Mouse (Mus musculus) midbrain, embryonic 15.5 days (tissue): ENCODE data around the gene Hnrnpll. TPM values are rescaled to one million over a fixed set of nuclear protein-coding genes. Genes with fewer than 3 reads are reported as not detected.
"Not testable (repeated sequence)": the region's sequence is repeated elsewhere in the genome, so short reads cannot be mapped to it uniquely, and the experiment has no call there.

Source experiments
- ATAC-seq: fragments of 200-750 bp; cut with Nextera tagmentation; replicated peaks from 2 replicates; pipeline ENCODE4 v1.8.0; 2017; ENCODE audit warnings: moderate TSS enrichment
- H3K27ac ChIP-seq: fragments of 300-500 bp; sonication (generic); 2 replicates; pipeline ENCODE4 v1.5.1; 2015; ENCODE audit warnings: mild to moderate bottlenecking, inconsistent platforms
- H3K27me3 ChIP-seq: fragments of 300-500 bp; sonication (generic); replicated peaks from 2 replicates; pipeline ENCODE4 v1.6.1; 2015; ENCODE audit warnings: inconsistent platforms
- H3K36me3 ChIP-seq: fragments of 300-500 bp; sonication (generic); replicated peaks from 2 replicates; pipeline ENCODE4 v1.6.1; 2015; ENCODE audit warnings: inconsistent platforms
- H3K4me1 ChIP-seq: fragments of 300-500 bp; sonication (generic); 2 replicates; pipeline ENCODE4 v1.6.1; 2015; ENCODE audit warnings: inconsistent platforms
- H3K4me2 ChIP-seq: fragments of 300-500 bp; sonication (generic); 2 replicates; pipeline ENCODE4 v1.6.1; 2015; ENCODE audit warnings: inconsistent platforms, mild to moderate bottlenecking, moderate library complexity
- H3K4me3 ChIP-seq: fragments of 300-500 bp; sonication (generic); 2 replicates; pipeline ENCODE4 v1.5.1; 2015; ENCODE audit warnings: mild to moderate bottlenecking, inconsistent platforms
- H3K9ac ChIP-seq: fragments of 300-500 bp; sonication (generic); 2 replicates; pipeline ENCODE4 v1.6.1; 2015; ENCODE audit warnings: mild to moderate bottlenecking, inconsistent platforms
- H3K9me3 ChIP-seq: fragments of 300-500 bp; sonication (generic); 2 replicates; pipeline ENCODE4 v1.6.1; 2016; ENCODE audit warnings: inconsistent platforms
- WGBS: fragments of 180-500 bp; shearing (Covaris S2); methylation state at CpG from one replicate; pipeline ENCODE4 v1.1.7; 2015; ENCODE audit warnings: mixed read lengths; 5-methylcytosine and 5-hydroxymethylcytosine counted together
- polyA plus RNA-seq: library from polyadenylated mRNA; unstranded; fragments of >200 nt; fragmentation: Nextera tagmentation; extraction: Ambion mirVana; gene quantifications from 2 replicates; pipeline ENCODE4 v1.2.1, GENCODE M21; 2015

Hnrnpll gene
- polyA plus RNA-seq, 1 experiment from 2014 or later = 63.7 TPM

DNA sequence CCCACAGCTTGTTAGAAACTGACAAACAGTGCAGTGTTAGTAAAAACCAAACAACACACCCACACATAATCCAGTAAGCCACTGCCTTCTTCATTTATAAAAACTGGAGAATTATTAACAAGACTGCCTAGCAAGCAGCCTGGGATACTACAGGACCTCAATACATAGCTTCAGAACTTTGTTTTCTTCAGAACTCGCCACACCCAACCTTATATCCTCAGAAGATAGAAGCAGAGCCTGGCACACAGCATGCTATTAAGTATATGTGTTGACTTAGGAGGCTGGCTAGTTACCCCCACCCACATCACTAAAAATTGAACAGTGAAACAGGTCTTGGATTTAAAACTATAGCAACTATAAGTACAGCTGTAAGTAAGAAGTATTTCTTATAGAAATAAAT lies 10.5 kb downstream of the Hnrnpll start:
- Histone ChIP-seq H3K36me3 (peaks cover 18% of the 10 kb centered on the region; the same call in 1 of the 2 replicates), H3K4me2 (no peak overlapping the region), H3K9ac (no peak overlapping the region), H3K27me3 (no peaks in the 10 kb centered on the region), H3K4me1 (no peaks in the 10 kb centered on the region), H3K9me3 (no peaks in the 10 kb centered on the region), H3K27ac (no peak overlapping the region), H3K4me3 (no peak overlapping the region)
- WGBS = 91% methylated on average over 1 of the region's 1 CpGs
- ATAC-seq = no peak

DNA sequence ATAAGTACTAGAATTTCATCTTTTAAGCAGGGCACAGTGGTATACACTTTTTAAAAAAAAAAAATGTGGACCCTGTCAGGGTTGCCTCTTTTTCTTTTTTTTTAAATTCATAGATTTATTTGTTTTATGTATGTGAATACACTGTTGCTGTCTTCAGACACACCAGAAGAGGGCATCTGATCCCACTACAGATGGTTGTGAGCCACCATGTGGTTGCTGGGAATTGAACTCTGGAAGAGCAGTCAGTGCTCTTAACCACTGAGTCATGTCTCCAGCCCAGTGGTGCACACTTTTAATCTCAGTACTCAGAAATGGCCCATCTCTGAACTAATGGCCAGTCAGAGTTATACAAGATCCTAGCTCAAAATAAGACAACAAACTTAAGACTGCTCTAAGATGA lies 12.8 kb downstream of the Hnrnpll start:
- H3K9me3 ChIP-seq, ATAC-seq, H3K27ac ChIP-seq, H3K4me3 ChIP-seq, H3K9ac ChIP-seq, H3K4me2 ChIP-seq, H3K27me3 ChIP-seq, H3K4me1 ChIP-seq: not testable (repeated sequence)
- peaks cover 19% of the 10 kb centered on the region for H3K36me3 ChIP-seq

DNA sequence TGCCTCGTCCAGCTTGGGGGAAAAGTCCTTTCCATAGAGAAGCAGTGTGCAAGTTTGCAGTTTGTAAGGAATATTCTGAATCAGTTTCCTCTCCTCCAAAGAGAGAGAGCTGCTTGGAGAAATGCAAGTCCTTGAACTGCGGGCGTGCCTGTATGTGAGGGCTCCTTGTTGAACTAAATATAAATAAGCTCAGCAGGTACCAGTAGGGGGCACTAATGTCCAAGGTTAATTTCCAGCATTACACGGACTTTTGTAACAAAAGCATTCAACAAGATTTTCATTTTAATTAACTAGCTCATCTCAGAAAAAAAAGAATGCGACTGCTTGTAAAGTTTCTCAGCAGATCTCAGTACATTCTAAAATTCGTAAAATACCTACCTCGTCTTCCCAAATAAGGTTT lies 13.9 kb downstream of the Hnrnpll start:
- H3K36me3 ChIP-seq = peaks cover 21% of the 10 kb centered on the region
- H3K4me1 ChIP-seq = no peaks in the 10 kb centered on the region
- WGBS = 68% methylated on average over 7 of the region's 7 CpGs
- no peaks in the 10 kb centered on the region for H3K9me3 ChIP-seq
- H3K9ac ChIP-seq = no peak overlapping the region
- ATAC-seq = no peak; the same call in 1 of the 2 replicates
- no peaks in the 10 kb centered on the region for H3K27me3 ChIP-seq
- no peak overlapping the region for H3K4me2 ChIP-seq
- no peak overlapping the region for H3K27ac ChIP-seq
- no peak overlapping the region for H3K4me3 ChIP-seq

DNA sequence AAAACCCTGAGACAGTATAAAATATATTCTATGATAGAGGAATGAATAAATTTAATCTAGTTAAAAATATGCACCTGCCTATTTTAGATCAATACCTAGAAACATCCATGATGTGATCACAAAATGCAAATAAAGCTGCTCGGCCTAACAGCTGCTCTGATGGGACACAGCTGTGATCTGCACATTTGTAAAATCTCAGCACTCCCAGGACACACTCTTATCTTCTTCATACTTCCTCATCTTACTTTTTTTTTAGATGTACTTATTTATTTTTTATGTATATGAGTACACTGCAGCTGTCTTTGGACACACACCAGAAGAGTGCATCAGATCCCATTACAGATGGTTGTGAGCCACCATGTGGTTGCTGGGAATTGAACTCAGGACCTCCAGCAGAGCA lies 20.4 kb downstream of the Hnrnpll start:
- Histone ChIP-seq H3K4me2 (no peak overlapping the region), H3K9ac (no peak overlapping the region), H3K9me3 (no peaks in the 10 kb centered on the region), H3K27me3 (no peaks in the 10 kb centered on the region), H3K4me1 (no peaks in the 10 kb centered on the region), H3K27ac (no peak overlapping the region), H3K4me3 (no peak overlapping the region), H3K36me3 (peaks cover 11% of the 10 kb centered on the region)
- 68% methylated on average over 1 of the region's 1 CpGs for WGBS
- no peak for ATAC-seq

DNA sequence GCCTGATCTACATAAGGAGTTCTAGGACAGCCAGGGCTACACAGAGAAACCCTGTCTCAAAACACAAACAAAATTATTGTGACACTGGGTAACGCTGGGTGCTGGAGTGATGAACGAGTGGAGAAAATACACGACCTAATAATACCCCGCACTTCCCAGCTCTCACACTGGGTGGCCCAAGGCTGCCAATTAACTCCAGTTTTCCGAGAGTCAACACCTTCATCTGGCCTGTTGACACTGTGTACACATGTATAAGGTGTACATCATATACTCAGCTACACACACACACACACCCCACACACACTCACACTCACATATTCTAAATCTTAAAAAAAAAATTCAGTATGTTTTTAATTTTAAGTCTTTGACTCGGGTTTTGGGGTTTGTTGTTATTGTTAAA lies 33.5 kb downstream of the Hnrnpll start:
- Histone ChIP-seq H3K36me3 (peaks cover 26% of the 10 kb centered on the region; the same call in 1 of the 2 replicates), H3K9ac (no peak overlapping the region), H3K27me3 (no peaks in the 10 kb centered on the region), H3K9me3 (no peaks in the 10 kb centered on the region), H3K4me2 (no peak overlapping the region), H3K4me3 (no peak overlapping the region), H3K27ac (no peak overlapping the region), H3K4me1 (no peaks in the 10 kb centered on the region)
- 93% methylated on average over 6 of the region's 6 CpGs for WGBS
- ATAC-seq = no peak

DNA sequence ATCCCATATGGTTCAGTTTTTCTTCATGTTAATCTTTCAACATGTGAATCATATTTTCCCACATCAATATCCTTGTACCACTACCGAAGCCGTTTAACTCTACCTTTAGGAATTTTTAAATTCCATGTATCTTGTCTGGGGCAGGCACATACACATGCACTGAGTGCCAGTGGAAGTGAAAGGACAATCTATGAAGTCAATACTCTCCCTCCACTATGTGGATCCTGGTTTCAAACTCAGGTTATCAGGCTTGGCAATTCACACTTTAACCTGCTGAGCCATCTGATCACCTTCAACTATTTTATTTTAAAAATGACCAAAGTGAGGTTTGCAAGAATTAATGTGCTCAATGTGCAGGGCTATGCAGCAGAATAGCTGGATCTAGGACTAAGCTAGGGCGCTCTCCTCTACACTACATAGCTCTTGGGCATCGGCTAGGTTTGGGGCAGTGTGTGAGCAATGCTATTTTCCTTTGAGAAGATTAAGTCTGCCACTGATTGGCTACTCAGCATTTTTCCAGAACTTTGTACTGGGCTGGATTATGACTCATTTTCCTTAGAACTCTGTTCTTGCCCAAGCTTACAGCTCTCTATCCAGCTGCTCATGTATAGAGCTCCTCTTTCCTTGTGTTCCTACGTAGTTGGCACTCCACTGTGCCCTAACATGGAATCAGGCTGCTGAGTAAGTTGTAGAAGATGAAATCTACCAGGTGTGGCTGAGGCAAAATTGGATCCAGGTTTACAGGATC lies 35.8 kb downstream of the Hnrnpll start:
- 0 out of 2 replicates have a peak, but pooled peaks cover 2% of the 10 kb centered on the region for H3K9me3 ChIP-seq
- H3K4me2 ChIP-seq = no peak overlapping the region
- 0 out of 2 replicates have a peak, but pooled peaks cover 13% of the 10 kb centered on the region for H3K36me3 ChIP-seq
- H3K27ac ChIP-seq = no peak overlapping the region
- H3K4me1 ChIP-seq = no peaks in the 10 kb centered on the region
- H3K9ac ChIP-seq = no peak overlapping the region
- ATAC-seq = no peak
- H3K27me3 ChIP-seq = no peaks in the 10 kb centered on the region
- WGBS = 95% methylated on average over 5 of the region's 5 CpGs
- no peak overlapping the region for H3K4me3 ChIP-seq

DNA sequence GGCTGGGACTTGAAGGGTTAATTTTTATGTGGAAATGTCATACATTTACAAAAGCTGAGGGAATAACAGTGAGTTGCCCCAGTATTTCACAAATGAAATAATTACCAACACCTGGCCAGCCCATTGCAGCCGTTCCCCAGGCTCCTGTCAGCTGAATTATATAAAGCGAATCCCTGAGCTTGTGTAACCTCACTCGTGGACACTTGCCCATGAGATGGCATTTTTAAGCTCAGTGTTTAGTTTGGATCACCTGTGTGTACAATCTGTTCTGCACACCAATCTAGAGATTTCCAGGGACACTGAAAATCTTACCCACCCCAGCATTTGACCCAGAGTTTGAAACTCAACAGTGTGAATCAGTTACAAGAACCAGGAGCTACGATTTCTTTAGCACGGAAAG lies 40.0 kb downstream of the Hnrnpll start:
- whole genome bisulfite sequencing = 73% methylated on average over 5 of the region's 5 CpGs
- H3K27ac ChIP-seq = no peak overlapping the region
- H3K4me1 ChIP-seq = no peaks in the 10 kb centered on the region; the same call in 1 of the 2 replicates
- H3K4me3 ChIP-seq = no peak overlapping the region
- H3K9ac ChIP-seq = no peak overlapping the region
- no peaks in the 10 kb centered on the region for H3K27me3 ChIP-seq
- H3K9me3 ChIP-seq = 0 out of 2 replicates have a peak, but pooled peaks cover 2% of the 10 kb centered on the region
- H3K36me3 ChIP-seq = no peaks in the 10 kb centered on the region
- ATAC-seq = no peak
- no peak overlapping the region for H3K4me2 ChIP-seq

DNA sequence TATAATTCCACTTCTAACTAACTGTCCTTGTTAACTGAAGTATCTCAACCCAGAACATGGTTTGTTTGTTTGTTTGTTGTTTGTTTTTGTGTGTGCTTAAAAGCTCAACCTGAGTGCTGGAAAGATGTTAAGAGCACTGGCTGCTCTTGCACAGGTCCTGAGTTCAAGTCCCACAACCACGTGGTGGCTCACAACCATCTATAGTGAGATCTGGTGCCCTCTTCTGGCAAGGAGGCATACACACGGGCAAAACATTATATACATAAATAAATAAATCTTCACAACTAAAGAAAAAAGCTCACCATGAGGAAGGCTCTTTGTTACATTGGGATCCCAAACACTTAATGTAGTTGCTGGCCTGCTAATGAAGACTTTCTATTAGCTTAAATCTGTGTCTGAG lies 41.6 kb downstream of the Hnrnpll start:
- H3K27me3 ChIP-seq = no peaks in the 10 kb centered on the region
- no peaks in the 10 kb centered on the region; the same call in 1 of the 2 replicates for H3K4me1 ChIP-seq
- H3K9ac ChIP-seq = no peak overlapping the region
- no peaks in the 10 kb centered on the region for H3K36me3 ChIP-seq
- H3K27ac ChIP-seq = no peak overlapping the region
- H3K4me2 ChIP-seq = no peak overlapping the region
- H3K4me3 ChIP-seq = no peak overlapping the region
- H3K9me3 ChIP-seq = 0 out of 2 replicates have a peak, but pooled peaks cover 2% of the 10 kb centered on the region
- 78% methylated on average over 2 of the region's 2 CpGs for WGBS
- no peak for ATAC-seq

DNA sequence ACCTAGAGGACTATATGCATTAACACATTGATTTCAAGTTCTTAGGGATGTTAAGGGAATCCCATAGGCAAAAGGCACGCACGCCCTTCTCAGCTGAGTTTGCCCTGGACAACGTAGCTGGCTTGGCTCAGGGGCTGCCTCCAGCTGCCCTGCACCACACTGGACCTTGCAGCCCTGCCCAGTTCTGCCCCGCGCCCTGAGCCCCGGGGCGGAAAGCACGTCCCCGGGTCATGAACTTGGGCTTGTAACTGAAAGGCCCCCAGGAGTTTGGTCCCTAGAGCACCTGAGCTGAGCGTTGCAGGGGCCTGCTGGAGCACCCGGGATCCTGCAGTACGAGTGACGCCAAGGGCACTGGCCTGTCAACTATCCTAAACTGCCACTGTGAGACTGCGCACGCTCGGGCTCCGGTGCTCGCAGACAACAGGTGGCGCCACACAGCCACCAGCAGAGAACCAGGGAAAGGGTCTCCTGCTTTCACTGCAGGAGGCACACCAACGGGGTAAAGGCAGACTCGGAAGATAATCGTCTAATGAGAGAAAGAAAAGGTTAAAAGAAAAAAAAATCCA lies 43.1 kb downstream of the Hnrnpll start:
- Histone ChIP-seq H3K4me3 (no peak overlapping the region), H3K36me3 (no peaks in the 10 kb centered on the region), H3K4me2 (peak overlapping the region; percentile 37), H3K9me3 (0 out of 2 replicates have a peak, but pooled peaks cover 2% of the 10 kb centered on the region), H3K9ac (no peak overlapping the region), H3K27me3 (no peaks in the 10 kb centered on the region), H3K4me1 (no peaks in the 10 kb centered on the region; the same call in 1 of the 2 replicates), H3K27ac (no peak overlapping the region)
- WGBS = 9% methylated on average over 22 of the region's 22 CpGs
- ATAC-seq = peak; percentile 62

DNA sequence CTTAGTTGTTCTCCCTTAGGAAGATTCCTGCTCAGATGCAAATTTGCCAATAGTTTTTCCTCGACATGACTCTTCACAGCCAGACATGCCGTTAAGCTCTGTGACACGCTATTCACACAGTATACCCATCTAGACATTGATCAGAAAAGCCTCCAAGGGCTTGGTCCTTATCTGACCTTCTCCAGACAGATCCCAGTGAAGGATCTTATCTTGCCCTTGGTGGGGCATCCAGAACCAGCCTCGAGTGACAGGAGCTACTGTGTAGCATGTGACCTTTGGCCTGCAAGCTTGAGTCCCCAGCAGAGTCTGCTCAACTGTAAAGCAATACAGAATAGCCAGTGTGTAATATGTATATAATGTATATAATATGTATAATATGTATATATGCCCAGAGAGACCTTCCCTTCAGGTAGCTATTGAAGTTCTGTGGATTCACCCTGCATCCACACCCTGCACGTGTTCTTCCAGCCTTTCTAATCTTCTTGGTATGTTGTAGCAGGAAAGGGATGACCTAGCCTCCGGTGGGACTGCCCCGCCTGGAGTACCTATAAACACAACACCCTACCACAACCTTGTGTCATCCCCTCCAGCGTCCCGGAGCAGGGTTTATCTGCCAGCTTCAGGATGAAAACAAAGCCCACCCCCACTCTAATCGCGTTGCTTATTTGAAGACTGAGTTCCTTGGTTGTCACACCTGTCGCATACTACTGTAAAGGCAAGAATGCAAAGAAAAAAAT lies 43.7 kb downstream of the Hnrnpll start:
- Histone ChIP-seq H3K27ac (no peak overlapping the region), H3K4me2 (no peak overlapping the region), H3K4me3 (no peak overlapping the region), H3K9ac (no peak overlapping the region), H3K27me3 (no peaks in the 10 kb centered on the region), H3K9me3 (0 out of 2 replicates have a peak, but pooled peaks cover 2% of the 10 kb centered on the region), H3K36me3 (no peaks in the 10 kb centered on the region), H3K4me1 (no peaks in the 10 kb centered on the region; the same call in 1 of the 2 replicates)
- WGBS = 67% methylated on average over 12 of the region's 12 CpGs
- no peak for ATAC-seq

DNA sequence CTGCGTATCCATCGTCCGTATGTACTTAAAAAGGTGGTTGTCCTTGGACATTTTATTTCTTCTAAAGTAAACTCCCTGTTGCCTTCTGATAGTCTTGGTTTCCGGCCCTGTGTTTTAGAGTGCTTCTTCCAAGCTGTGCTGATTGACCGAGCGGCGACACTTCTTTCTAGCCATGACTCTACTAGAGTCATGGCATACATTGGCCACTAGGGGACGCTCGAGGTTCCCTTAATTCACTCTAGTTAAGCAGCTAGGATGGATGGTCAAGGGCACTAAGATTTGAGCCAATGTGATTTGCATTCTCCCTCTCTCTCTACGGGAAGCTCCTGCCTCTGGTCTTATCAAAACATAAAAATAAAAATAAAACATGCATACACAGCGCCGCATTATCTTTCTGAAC lies 44.7 kb downstream of the Hnrnpll start:
- Histone ChIP-seq H3K9ac (no peak overlapping the region), H3K4me1 (no peaks in the 10 kb centered on the region; the same call in 1 of the 2 replicates), H3K27me3 (no peaks in the 10 kb centered on the region), H3K9me3 (no peaks in the 10 kb centered on the region), H3K36me3 (no peaks in the 10 kb centered on the region), H3K4me3 (no peak overlapping the region), H3K27ac (no peak overlapping the region), H3K4me2 (no peak overlapping the region)
- ATAC-seq = no peak
- WGBS = 48% methylated on average over 12 of the region's 12 CpGs

DNA sequence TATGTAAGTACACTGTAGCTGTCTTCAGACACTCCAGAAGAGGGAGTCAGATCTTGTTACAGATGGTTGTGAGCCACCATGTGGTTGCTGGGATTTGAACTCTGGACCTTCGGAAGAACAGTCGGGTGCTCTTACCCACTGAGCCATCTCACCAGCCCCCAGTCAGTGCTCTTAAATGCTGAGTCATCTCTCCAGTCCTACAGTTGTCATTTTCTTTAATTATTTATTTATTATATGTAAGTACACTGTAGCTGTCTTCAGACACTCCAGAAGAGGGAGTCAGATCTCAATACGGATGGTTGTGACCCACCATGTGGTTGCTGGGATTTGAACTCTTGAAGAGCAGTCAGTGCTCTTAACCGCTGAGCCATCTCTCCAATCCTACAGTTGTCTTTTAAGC lies 45.7 kb downstream of the Hnrnpll start:
- not testable (repeated sequence) for H3K9ac ChIP-seq, H3K36me3 ChIP-seq, H3K4me1 ChIP-seq, H3K9me3 ChIP-seq, H3K27me3 ChIP-seq, ATAC-seq, H3K4me3 ChIP-seq, H3K4me2 ChIP-seq, H3K27ac ChIP-seq
- 91% methylated on average over 4 of the region's 4 CpGs for WGBS
